Mouse (Mus musculus): Measurements from ENCODE around the gene Wdr74. TPM values are rescaled to one million over a fixed set of nuclear protein-coding genes. Genes with fewer than 3 reads are reported as not detected.

The Wdr74 gene
- polyA plus RNA-seq (2017; shearing (Covaris generic)): 88.5 TPM

DNA sequence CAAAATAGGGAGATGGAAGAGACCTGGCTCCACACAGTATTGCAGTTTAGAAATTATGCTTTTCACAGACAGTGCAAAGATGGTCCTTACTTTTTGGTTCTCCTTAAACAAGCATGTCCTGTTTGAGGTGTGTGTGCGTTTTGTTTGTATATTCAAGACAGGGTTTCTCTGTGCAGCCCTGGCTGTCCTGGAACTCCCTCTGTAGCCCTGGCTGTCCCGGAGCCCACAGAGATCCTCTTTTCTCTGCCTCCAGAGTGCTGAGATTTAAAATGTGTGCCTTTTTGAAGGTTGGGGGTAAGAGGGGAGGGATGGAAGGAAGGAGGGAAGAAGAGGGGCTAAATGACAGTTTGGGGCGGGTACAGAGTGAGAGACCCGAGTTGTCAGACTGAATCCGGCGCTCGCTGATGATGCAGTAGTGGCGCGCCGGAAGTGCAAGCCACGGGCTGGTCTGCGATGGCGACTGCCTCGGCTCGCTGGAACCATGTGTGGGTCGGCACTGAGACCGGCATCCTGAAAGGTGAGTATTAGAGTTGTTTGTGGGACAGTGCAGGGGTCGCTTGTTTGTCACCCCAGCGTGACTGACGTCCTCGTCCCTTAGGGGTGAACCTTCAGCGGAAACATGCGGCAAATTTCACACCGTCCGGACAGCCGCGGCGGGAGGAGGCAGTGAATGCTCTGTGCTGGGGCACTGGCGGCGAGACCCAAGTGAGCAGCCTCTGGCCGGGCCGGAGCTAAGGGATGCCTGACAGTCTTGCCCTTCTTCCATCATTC, at the start of gene Wdr74:
TSS of gene Wdr74 (plus strand) at position 439 of the 771 bp plus-strand sequence.

DNA sequence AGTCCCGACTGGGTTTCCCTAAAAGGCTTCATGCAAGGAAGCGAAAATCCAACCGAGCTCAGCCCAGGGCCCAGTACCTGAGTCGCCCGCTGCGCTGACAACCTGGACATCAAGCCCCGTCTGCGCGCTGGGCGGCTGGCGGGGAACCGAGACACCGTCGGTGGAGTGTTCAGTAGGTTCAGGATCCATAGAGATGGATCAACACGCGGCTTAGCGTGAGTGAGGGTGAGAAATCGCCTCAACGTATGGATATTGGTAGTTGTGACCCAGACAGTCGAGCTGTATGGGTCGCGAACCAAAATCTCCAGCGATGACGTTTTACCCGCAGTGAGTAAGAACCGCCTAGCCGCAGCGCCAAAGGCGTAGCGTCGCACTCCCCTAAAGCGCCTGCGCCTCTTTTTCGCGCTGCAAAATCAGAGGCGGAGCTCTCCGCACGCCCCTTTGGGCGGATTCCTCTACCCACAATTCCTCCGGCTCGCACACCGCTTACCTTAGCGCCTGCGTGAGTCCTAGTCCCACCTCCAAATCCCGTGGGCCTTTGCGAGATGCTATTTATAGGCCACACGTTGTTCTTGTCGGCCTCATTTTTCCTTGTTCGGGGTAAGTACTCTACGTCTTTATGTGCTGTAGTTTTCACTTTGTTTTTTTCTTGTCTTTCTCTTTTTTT, 12.6 kb upstream of the Wdr74 start, which contains the start of gene Slc3a2:
TSS of gene Slc3a2 (minus strand) at position 463 of the 667 bp plus-strand sequence.

DNA sequence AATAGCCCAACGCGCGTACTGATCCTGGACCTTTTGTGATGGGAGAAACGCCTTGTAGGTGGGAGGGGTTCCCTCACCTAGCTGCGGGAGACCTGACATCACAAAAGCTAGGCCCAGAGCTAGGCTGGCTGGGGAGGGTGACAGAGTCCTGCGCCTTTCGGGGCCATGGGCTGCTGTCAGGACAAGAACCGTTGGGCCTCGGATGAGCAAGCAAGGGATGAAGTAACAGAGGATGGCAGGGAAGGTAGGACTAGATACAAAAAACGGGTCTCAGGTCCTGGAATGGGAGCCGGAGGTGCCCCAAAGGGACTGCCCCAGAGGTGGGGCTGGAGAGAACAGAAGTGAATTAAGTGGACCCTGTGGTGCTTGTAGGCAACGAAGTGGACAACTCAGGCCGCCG, 5.0 kb downstream of the Wdr74 start, which contains the start of gene 1700092M07Rik:
TSS of gene 1700092M07Rik (plus strand) at position 116 of the 400 bp plus-strand sequence.

DNA sequence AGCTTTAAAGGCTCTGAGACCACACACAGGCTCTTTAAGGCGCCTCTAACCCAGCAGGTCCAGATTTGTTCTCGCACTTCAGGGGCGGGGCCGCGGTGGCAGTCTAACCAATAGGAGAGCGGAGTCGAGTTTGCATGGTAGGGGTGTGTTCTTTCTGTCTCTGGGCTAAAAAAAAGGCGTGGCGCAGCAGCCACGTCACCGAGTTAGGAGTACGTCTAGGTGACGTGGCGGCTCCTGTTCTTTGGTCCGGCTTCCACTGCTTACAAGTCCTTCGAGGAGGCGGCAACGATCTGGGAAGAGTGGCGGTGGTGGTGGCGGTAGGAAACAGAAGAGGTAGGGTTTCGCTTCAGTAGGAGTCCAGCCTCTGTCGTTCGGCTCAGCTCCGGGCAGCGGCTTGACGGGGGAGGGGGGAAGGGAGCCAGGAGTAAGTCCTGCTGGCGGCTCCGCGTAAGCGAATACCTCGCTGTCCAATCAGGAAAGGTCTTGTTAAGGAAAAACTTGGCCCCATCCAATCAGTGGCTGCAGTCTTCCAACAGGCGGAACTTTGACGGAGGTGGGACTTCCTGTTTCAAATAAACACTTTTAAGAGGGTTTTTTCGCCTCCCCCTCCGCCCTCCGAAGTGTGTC, 5.7 kb downstream of the Wdr74 start, which contains the start of gene Stx5a:
TSS of gene Stx5a (plus strand) at position 171 of the 627 bp plus-strand sequence.

DNA sequence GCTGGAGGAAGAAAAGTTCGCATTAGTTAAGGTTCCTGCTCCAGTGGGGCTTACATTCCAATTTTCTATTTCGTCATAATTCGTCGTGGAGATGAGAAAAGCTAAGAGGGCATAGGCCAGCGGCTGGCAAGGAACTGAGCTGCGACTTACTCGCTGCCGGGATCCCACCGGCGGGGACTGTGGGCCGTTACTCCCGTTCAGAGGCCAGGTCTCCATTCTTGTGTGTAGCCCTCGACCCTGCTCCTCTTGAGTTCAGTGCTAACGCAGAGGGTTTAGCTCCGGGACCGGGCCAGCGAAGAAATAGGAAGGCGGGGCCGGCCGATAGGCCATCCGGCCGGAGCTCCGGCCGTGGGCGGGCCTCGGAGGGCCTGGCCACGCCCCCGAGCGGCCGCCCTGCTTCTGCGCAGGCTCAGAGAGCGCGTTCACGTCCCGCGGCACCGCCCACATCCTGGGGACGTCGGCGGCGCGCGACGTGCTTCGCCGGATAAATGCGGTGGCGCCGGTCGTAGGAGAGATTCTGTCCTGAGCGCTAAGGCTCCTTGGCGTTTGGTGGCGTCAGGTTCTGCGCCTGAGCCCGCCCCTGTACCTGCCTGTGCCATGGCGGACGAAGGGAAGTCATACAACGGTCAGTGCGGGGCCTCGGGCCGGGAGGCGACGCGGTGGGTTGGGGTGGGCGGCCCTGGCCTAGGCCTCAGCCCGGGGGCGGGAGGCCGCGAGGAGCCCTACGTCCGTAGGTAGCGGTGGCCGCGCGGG, 21.2 kb downstream of the Wdr74 start, which contains the start of gene Nxf1:
TSS of gene Nxf1 (plus strand) at position 439 of the 753 bp plus-strand sequence.

GRCm38 (mm10) chr19:8770567-8771270, 35.1 kb downstream of the Wdr74 start, which contains the start of gene Tmem223:
Gene Tmem223 (plus strand): TSS chr19:8770996.

GRCm38 (mm10) chr19:8774086-8774835, 38.6 kb downstream of the Wdr74 start, which contains the start of gene Tmem179b:
Gene Tmem179b (minus strand): TSS chr19:8774467.

GRCm38 (mm10) chr19:8786008-8786781, 50.6 kb downstream of the Wdr74 start, which contains the start of gene Taf6l:
Gene Taf6l (minus strand): TSS chr19:8786417.

Other genes with a start within 250 kb of the Wdr74 start
- gene Slc22a8, start 144.6 kb upstream of the Wdr74 start, polyA plus RNA-seq (2017; shearing (Covaris generic)): not detected
- not detected for gene Slc22a6, start 117.8 kb upstream of the Wdr74 start, polyA plus RNA-seq (2017; shearing (Covaris generic))
- gene Chrm1, start 72.0 kb upstream of the Wdr74 start, polyA plus RNA-seq (2017; shearing (Covaris generic)): not detected
- gene Slc3a2, start 12.5 kb upstream of the Wdr74 start, polyA plus RNA-seq (2017; shearing (Covaris generic)): 132 TPM
- gene 1700092M07Rik, start 4.9 kb downstream of the Wdr74 start, polyA plus RNA-seq (2017; shearing (Covaris generic)): 1.1 TPM
- gene Stx5a, start 5.6 kb downstream of the Wdr74 start, polyA plus RNA-seq (2017; shearing (Covaris generic)): 189 TPM
- gene Nxf1, start 21.2 kb downstream of the Wdr74 start, polyA plus RNA-seq (2017; shearing (Covaris generic)): 324 TPM
- gene Tmem223, start 35.2 kb downstream of the Wdr74 start, polyA plus RNA-seq (2017; shearing (Covaris generic)): 107 TPM
- gene Tmem179b, start 38.6 kb downstream of the Wdr74 start, polyA plus RNA-seq (2017; shearing (Covaris generic)): 167 TPM
- gene Taf6l, start 50.6 kb downstream of the Wdr74 start, polyA plus RNA-seq (2017; shearing (Covaris generic)): 6.1 TPM
- gene Polr2g, start 62.8 kb downstream of the Wdr74 start, polyA plus RNA-seq (2017; shearing (Covaris generic)): 172 TPM
- 4.3 TPM for gene Zbtb3, start 66.7 kb downstream of the Wdr74 start, polyA plus RNA-seq (2017; shearing (Covaris generic))
- 57.9 TPM for gene Ttc9c, start 83.5 kb downstream of the Wdr74 start, polyA plus RNA-seq (2017; shearing (Covaris generic))
- 5.4 TPM for gene Hnrnpul2, start 84.2 kb downstream of the Wdr74 start, polyA plus RNA-seq (2017; shearing (Covaris generic))
- gene AC129217.1, start 93.9 kb downstream of the Wdr74 start, polyA plus RNA-seq (2017; shearing (Covaris generic)): not detected
- 112 TPM for gene Bscl2, start 101.6 kb downstream of the Wdr74 start, polyA plus RNA-seq (2017; shearing (Covaris generic))
- gene Gng3, start 103.4 kb downstream of the Wdr74 start, polyA plus RNA-seq (2017; shearing (Covaris generic)): 0.45 TPM
- gene Lrrn4cl, start 114.9 kb downstream of the Wdr74 start, polyA plus RNA-seq (2017; shearing (Covaris generic)): not detected
- gene Ubxn1, start 135.7 kb downstream of the Wdr74 start, polyA plus RNA-seq (2017; shearing (Covaris generic)): 165 TPM
- gene Uqcc3, start 145.1 kb downstream of the Wdr74 start, polyA plus RNA-seq (2017; shearing (Covaris generic)): 82.7 TPM
- 75.6 TPM for gene Lbhd1, start 147.9 kb downstream of the Wdr74 start, polyA plus RNA-seq (2017; shearing (Covaris generic))
- not detected for gene Gm49403, start 148.1 kb downstream of the Wdr74 start, polyA plus RNA-seq (2017; shearing (Covaris generic))
- gene 1810009A15Rik, start 153.0 kb downstream of the Wdr74 start, polyA plus RNA-seq (2017; shearing (Covaris generic)): 74.5 TPM
- gene Gm49416, start 153.1 kb downstream of the Wdr74 start, polyA plus RNA-seq (2017; shearing (Covaris generic)): not detected
- gene Ints5, start 157.2 kb downstream of the Wdr74 start, polyA plus RNA-seq (2017; shearing (Covaris generic)): 55.6 TPM
- gene Ganab, start 162.2 kb downstream of the Wdr74 start, polyA plus RNA-seq (2017; shearing (Covaris generic)): 145 TPM
- 37.2 TPM for gene B3gat3, start 184.5 kb downstream of the Wdr74 start, polyA plus RNA-seq (2017; shearing (Covaris generic))
- gene Rom1, start 193.5 kb downstream of the Wdr74 start, polyA plus RNA-seq (2017; shearing (Covaris generic)): 11.8 TPM
- 76.0 TPM for gene Eml3, start 193.7 kb downstream of the Wdr74 start, polyA plus RNA-seq (2017; shearing (Covaris generic))
- 248 TPM for gene Mta2, start 206.0 kb downstream of the Wdr74 start, polyA plus RNA-seq (2017; shearing (Covaris generic))
- 55.5 TPM for gene Tut1, start 218.0 kb downstream of the Wdr74 start, polyA plus RNA-seq (2017; shearing (Covaris generic))
- 297 TPM for gene Eef1g, start 231.2 kb downstream of the Wdr74 start, polyA plus RNA-seq (2017; shearing (Covaris generic))

Measured in inflammation-experienced regulatory T-cells, adult 16 weeks (primary cell).